Mouse (Mus musculus) T-helper 17 cell (primary cell): ENCODE results near the gene Clcn2.

Source experiments
- in situ Hi-C, 2 experiments: fragments of 300-600 bp; cut with MboI, MseI; formaldehyde crosslinking; loops; 1 replicate in 1 of 2; 2 replicates in 1 of 2; pipeline ENCODE4 v1.15.1; 2025; ENCODE audit warnings: high pct_unique_total_duplicates in 2 of 2

Clcn2 gene

DNA sequence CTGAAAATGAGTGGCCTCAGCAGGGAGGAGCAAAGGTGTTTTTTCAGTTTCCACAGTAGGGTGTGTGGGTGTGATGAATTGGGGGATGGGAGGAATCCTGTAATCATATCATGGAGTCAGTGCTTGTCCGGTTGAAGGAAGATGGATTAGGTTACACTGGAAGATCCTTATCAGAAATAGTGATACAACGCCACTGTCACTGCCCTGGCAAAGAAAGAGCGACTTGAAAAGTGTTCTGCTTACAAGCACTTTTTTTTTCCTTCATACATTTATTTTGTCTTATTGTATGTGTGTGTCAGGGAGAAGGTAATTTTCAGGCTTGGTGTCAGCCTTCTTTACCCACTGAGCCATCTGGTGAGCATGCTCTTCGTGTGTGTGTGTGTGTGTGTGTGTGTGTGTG lies 5.2 kb upstream of the Clcn2 start:
- in situ Hi-C loops, result no loop called here

DNA sequence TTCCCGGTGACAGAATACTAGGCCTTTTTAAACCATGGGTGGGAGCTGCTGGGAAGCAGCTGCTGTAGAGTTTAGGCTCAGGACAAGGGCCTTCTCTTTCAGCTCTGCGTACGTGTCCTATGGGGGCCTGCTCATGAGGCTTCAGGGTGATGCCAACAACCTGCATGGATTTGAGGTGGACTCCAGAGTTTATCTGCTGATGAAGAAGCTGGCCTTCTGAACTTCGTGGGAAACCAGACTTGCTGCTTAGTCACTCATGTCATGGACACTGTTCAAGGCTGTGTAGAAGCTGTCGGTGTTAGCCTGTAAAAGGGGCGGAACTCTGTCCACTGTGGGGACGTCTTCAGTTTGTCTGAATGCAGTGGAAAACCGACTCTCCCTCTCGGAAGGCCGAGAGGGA lies 4.3 kb upstream of the Clcn2 start:
- in situ Hi-C loops, result no loop called here

GRCm38 (mm10) chr16:20717978-20718670 lies 578 bp upstream of the Clcn2 start:
- in situ Hi-C loops, result loop anchor here in 1 of 2 experiments (5.0 kb wide), 1 partner anchor 101 kb away; no protein-coding TSS in a partner anchor

DNA sequence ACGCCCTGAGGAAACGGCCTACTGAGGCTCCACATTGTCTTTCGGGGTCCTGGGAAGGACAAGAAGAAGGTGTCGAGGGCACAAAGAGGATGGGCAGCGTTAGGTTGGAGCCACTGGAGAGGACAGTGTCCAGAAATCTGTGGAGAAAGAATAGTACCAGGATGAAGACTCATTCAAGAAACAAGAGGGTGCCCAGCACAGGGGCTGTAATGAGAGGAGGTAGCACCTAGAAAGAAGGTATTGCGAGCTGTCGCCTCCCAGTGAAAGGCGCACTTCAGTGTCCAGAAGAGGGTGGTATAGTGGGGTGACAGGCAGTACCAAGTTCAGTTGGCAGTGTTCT lies 735 bp downstream of the Clcn2 start:
- in situ Hi-C loops, result loop anchor here in 1 of 2 experiments (5.0 kb wide), 1 partner anchor 100 kb away; no protein-coding TSS in a partner anchor

GRCm38 (mm10) chr16:20715976-20716840 lies 1.3 kb downstream of the Clcn2 start:
- in situ Hi-C loops, result loop anchor here in 1 of 2 experiments (5.0 kb wide), 1 partner anchor 99 kb away; no protein-coding TSS in a partner anchor

DNA sequence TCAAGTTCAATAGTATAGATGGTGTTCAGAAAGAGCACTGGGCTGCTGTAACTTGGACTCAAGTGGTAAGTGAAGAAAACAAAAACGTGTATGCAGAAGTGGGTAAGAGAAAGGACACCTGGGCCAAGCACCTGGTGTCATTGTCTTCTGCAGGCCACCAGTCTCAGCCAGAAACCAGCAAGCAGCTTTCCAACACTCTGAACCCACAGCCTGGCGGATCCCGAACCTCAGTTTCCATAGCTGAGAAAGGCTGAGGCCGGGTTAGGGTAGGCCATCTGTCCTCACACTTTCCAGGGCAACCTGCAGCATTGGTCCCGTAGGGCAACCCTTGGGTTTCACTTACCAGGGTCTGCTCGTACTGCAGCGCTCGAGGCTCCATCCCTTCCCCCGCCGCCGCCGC lies 2.0 kb downstream of the Clcn2 start:
- in situ Hi-C loops, result loop anchor here in 1 of 2 experiments (5.0 kb wide), 1 partner anchor 98 kb away; no protein-coding TSS in a partner anchor

GRCm38 (mm10) chr16:20715161-20715560 lies 2.4 kb downstream of the Clcn2 start:
- in situ Hi-C loops, result loop anchor here in 1 of 2 experiments (5.0 kb wide), 1 partner anchor 98 kb away; no protein-coding TSS in a partner anchor

- in situ Hi-C loops, result loop anchor here in 1 of 2 experiments (5.0 kb wide), 1 partner anchor 97 kb away; no protein-coding TSS in a partner anchor
Observed at GRCm38 (mm10) chr16:20714307-20715080, 3.1 kb downstream of the Clcn2 start.

- in situ Hi-C loops, result no loop called here
Observed at GRCm38 (mm10) chr16:20712889-20713288, 4.7 kb downstream of the Clcn2 start.

DNA sequence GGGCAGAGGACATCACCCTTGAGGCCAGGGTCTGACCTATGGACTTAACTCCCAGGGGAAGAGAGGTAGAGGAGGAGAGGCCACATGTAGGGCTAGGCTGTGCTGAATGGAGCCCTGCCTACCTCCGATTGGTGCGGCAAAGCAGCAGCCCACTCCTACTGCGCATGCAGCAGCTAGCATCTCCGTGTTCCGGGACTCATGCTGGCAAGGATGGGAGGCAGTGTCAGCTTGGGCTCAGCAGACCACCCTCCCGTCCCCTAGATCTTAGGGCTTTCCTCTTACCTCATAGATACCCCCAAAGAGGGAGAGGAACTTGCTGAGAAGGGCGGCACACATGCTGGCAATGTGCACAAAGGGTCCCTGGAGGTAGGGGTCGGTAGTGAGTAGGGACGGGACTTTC lies 5.4 kb downstream of the Clcn2 start:
- in situ Hi-C loops, result no loop called here

DNA sequence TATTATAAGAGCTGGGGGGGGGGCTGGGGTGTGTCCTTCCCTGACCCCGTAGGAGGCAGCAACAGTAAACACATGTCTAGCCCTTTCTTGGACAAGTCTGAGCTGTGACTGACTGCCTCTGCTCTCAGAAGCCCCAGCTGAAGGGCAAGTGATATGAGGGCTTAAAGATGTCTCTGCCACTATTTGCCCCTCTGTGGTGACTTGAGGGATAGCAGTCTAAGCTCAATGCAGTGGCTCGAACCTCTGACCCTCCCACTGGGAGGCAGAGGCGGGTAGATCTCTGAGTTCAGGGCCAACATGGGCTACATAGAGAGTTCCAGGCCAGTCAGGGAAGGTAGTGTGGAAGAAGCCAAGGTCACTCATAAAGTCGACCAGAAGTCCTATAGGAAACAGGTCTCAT lies 6.7 kb downstream of the Clcn2 start:
- in situ Hi-C loops, result no loop called here

GRCm38 (mm10) chr16:20710370-20710769 lies 7.2 kb downstream of the Clcn2 start:
- in situ Hi-C loops, result no loop called here

- in situ Hi-C loops, result no loop called here
Observed at GRCm38 (mm10) chr16:20708939-20709734, 8.4 kb downstream of the Clcn2 start.

DNA sequence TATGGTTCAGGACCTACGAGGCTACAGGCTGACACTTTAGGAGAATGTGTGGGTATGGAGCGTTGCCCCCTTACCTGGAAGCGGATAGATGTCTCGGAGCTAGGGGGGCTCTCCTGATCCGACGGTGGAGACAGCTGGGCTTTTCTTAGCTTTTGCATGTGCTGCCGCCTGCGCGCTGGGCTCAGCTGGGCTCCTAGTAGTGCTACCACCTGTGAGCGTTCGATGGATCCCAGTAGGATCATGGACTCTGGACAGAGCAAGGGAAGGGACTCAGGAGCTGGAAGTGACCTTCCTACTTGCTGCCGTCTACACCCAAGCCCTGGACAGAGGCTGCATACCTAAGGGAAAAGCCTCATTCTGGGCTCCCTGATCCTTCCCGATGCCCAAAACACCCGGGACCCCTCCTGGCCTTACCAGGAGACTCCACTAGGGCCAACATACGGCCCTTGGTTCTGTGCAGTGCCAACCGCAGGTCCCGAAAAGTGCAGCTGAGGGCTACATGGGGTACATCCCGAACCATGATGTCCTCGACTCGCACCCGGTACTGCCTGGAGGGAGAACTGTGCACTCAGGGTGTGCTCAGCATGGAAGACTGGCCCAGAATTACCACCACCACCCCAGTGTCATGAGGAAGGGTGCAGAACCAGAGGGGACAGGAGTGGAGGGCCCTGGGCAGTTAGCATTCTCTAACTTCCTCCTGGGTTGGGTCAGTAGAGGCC lies 9.2 kb downstream of the Clcn2 start:
- in situ Hi-C loops, result no loop called here

DNA sequence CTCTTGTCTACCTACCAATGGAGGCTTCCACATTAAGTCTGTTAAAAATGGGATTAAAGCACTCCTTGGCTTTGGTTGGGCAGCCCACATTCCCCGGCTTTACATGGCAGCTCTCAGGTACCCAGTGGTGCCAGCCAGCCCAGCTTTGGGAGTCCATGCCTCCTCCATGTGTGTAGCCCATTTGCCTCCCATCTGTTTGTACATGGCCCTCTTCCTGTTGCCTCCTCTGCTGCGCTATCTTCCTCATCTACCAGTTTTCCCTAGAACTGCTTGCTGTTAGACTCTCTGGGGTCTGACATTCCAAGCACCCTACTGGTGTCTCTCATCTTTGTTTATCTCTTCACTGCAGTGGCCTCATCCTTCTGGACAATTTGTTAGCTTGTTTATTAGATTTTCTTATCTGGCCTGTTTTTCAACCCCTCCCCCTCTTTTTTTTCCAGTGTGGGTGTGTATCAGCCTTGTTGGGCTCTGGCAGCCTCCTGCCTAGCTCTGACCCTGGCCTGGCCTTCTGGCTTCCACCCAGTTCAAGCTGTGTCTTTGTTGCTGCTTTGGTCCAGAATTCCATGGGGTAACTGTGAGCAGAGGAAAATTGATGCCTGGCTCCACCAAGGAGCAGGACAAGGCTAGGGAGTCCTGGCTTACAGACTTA lies 11.0 kb downstream of the Clcn2 start:
- in situ Hi-C loops, result no loop called here

GRCm38 (mm10) chr16:20705786-20706185 lies 11.8 kb downstream of the Clcn2 start:
- in situ Hi-C loops, result no loop called here

- in situ Hi-C loops, result no loop called here
Observed at GRCm38 (mm10) chr16:20703699-20704400, 13.7 kb downstream of the Clcn2 start.

GRCm38 (mm10) chr16:20703071-20703470 lies 14.5 kb downstream of the Clcn2 start:
- in situ Hi-C loops, result no loop called here

DNA sequence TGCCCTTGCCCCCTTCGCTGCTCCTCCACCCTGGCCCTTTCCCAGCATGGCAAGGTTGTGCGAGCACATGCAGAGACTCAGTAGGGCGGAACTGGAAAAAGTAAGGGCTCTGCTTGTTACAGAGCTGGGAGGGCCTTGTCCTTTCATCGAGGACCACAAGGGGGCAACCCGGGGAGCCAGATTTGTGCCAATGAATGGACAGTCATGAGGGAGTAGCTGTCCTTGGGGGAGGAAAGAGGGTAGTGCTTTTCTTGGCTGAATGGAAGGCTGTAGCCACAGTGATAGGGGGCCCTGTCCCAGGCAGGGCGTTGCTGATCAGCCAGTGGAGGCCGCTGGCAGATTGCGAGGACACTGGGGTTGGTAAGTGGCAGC lies 15.0 kb downstream of the Clcn2 start:
- in situ Hi-C loops, result no loop called here
